Mouse (Mus musculus) megakaryocyte, embryonic 14.5 days (primary cell): ENCODE measurements at regions not wholly inside any gene's neighbourhood (a gene's known extent, or its start where the extent isn't known, plus 50 kb on each side); places are given as distances from the start of the nearest gene placed in this dataset.

Experiments
- H3K27me3 ChIP-seq: replicated peaks from 2 replicates; pipeline ENCODE3; 2012; ENCODE audit warnings: inconsistent platforms
- H3K36me3 ChIP-seq: replicated peaks from 2 replicates; pipeline ENCODE3; 2012; ENCODE audit warnings: low read length, inconsistent platforms, mixed read lengths
- H3K4me1 ChIP-seq: 2 replicates; pipeline ENCODE4 v1.6.1; 2012; ENCODE audit warnings: inconsistent platforms
- H3K4me3 ChIP-seq: replicated peaks from 2 replicates; pipeline ENCODE3; 2012; ENCODE audit warnings: moderate library complexity, mild to moderate bottlenecking, inconsistent platforms
- H3K9me3 ChIP-seq: 2 replicates; pipeline ENCODE4 v1.6.1; 2012; ENCODE audit warnings: inconsistent platforms
- FLI1 ChIP-seq: IDR thresholded peaks from 2 replicates; pipeline ENCODE4 v1.6.1; 2012; ENCODE audit warnings: low read length, inconsistent platforms, mixed read lengths
- GATA1 ChIP-seq: IDR thresholded peaks from 3 replicates; pipeline ENCODE4 v1.6.1; 2012; ENCODE audit warnings: mixed read lengths, low read length, inconsistent platforms, borderline replicate concordance

DNA sequence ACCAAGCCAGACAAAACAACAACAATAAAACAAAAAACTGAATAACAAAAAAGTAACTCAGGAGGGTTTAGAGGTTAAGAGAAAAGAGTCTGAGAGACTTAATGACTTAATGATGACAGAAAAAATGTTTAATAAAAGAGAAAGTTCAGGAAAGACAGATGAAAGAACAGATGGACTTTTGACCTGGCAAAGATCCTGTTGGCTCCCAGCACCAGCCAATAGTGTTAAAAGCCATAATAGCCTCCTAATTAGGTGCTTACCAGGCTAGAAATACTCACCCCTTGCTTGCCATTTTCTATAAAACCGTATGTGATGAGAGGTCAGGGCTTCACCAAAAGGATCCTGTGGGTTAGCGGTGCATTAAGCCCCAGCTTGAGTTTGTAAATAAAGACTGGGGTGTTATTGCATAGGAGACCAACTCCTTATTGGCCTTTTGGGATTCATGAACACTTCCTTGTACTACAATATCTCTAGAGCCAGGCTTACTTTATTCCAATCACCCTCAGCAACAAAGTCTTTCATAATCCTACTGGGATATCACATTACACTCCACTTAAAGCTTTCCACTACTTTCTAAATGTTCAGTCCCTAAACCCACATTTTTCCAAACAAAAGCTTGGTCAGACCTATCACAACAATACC, 282.1 kb upstream of the Rasa1 start:
- no peaks in the 10 kb centered on the region for H3K36me3 ChIP-seq
- no peaks in the 10 kb centered on the region for H3K27me3 ChIP-seq

DNA sequence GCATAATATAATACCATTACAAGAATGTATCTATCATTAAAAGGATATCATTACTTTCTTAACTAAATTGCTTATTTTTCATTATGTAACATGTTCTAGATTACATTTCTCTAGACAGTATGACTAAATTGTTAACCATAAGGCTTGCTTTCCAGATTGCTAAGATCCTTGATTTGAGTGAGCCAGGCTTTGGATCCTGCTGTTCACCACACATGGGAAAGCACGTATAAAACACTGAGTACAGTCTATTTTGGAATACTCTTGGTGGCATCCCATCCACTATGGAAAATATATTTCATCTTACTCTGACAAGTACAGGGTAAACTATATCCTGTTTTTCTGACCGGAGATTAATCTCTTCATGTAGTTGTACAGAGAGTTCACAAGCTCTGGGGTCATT, 268.9 kb upstream of the Rasa1 start:
- TF ChIP-seq GATA1, result no peak
- TF ChIP-seq FLI1, result no peak
- H3K9me3 ChIP-seq, result no peaks in the 10 kb centered on the region
- peaks cover 4% of the 10 kb centered on the region; the same call in 1 of the 2 replicates for H3K4me1 ChIP-seq
- no peaks in the 10 kb centered on the region for H3K27me3 ChIP-seq
- no peaks in the 10 kb centered on the region for H3K36me3 ChIP-seq
- H3K4me3 ChIP-seq, result no peak overlapping the region

More for the DNA sequence above, 282.1 kb upstream of the Rasa1 start:
- Histone ChIP-seq H3K9me3 (no peaks in the 10 kb centered on the region), H3K4me1 (no peaks in the 10 kb centered on the region), H3K4me3 (no peak overlapping the region)
- no peak for TF ChIP-seq GATA1
- no peak for TF ChIP-seq FLI1

DNA sequence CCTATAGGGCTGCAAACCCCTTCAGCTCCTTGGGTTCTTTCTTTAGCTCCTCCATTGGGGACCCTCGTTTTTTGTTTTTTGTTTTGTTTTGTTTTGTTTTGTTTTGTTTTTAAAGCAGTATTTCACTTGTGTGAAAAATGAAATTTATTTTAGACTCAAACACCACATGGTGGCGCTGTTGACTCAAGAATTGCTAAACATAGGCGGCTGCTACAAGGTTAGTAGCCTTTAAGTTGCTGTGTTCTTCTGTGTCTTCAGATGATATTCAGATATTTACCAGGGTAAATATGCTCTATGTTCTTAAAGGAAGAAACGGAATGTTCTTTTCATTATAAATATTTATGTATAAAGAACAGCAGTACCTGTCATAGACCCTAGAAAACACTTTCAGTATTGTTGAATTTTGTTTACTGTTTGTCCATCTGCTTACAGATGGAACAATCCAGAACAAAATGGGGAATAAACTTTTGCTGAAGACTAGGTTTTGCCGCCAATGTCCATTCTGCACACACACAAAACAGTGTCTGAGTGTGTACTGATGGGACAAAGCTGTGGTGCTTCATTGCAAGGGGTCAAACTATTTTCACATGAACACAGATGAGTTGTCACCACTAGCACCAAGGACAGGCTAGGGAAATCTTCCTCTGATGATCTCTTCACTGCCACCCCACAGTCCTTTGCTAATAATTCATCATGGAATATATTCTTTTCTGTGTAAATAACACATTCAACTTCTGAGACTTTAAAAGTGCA, 267.3 kb upstream of the Rasa1 start:
- Histone ChIP-seq H3K36me3 (no peaks in the 10 kb centered on the region), H3K4me1 (peaks cover 4% of the 10 kb centered on the region; the same call in 1 of the 2 replicates), H3K9me3 (no peaks in the 10 kb centered on the region), H3K27me3 (no peaks in the 10 kb centered on the region), H3K4me3 (peak overlapping the region; percentile 8)
- TF ChIP-seq FLI1, result no peak
- TF ChIP-seq GATA1, result no peak

DNA sequence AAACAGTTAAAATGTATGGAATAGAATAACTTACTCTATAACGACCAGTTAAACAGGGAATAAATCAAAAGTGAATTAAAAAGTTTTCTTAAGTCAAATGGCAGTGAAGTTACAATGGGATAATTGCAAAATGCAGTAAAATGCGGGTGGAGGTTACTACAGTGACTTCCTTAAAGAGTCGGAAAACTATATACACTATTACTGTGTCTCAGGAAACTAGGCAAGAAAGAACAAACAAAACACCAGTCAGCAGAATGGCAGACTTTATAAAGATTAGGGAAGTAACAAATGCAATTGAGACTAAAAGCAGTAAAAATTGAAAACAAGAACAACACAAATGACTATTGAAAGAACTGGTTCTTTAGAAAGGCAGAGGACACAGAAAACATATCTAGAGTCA, 264.1 kb upstream of the Rasa1 start:
- no peaks in the 10 kb centered on the region for H3K27me3 ChIP-seq
- TF ChIP-seq GATA1 (no peak), FLI1 (no peak)

DNA sequence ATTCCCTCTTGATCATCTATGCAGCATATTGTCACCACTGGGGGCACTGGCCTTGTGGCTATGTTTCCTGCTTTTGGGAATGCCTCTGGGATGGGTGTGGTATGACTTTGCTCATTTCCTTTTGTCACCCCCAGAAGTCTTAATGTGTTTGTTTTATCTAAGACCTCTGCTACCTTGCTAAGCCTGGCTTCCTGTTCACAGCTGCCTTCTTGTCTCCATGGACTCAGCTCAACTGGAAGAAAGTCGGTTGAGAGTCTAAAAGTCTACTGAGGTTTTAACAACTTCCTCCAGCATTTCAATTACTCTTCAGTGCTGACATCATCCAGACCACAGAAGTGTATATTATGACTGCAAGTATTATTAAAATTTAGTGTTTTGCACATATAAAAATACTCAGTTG, 220.7 kb upstream of the Rasa1 start:
- Histone ChIP-seq H3K4me1 (peaks cover 58% of the 10 kb centered on the region), H3K27me3 (no peaks in the 10 kb centered on the region), H3K36me3 (peaks cover 6% of the 10 kb centered on the region), H3K4me3 (peak overlapping the region; percentile 38), H3K9me3 (no peaks in the 10 kb centered on the region)
- TF ChIP-seq GATA1 (no peak), FLI1 (no peak)

More for the DNA sequence above, 264.1 kb upstream of the Rasa1 start:
- Histone ChIP-seq H3K9me3 (no peaks in the 10 kb centered on the region), H3K4me3 (no peak overlapping the region), H3K36me3 (peaks cover 3% of the 10 kb centered on the region), H3K4me1 (peaks cover 4% of the 10 kb centered on the region; the same call in 1 of the 2 replicates)

DNA sequence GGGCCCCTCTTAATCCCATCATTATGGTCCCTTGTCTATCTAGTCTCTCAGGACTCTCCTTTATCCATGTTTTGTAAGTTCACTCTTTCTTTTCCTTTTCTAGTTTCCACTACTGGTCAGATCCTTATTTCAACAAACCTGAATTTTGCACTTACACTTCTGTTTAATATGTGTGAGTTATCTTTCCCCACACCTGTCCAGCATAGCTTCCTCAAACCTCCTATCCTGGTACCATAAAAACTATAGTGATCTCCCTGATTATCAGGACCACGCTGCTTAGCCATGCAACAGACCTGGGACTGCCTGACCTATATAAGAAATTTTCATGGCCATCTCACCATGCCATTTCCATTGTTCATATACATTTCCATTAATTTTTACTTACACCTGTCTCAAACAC, 219.6 kb upstream of the Rasa1 start:
- Histone ChIP-seq H3K4me1 (peaks cover 68% of the 10 kb centered on the region), H3K36me3 (peaks cover 6% of the 10 kb centered on the region), H3K9me3 (no peaks in the 10 kb centered on the region), H3K4me3 (peak overlapping the region; percentile 86), H3K27me3 (no peaks in the 10 kb centered on the region)
- no peak for TF ChIP-seq GATA1
- no peak for TF ChIP-seq FLI1

DNA sequence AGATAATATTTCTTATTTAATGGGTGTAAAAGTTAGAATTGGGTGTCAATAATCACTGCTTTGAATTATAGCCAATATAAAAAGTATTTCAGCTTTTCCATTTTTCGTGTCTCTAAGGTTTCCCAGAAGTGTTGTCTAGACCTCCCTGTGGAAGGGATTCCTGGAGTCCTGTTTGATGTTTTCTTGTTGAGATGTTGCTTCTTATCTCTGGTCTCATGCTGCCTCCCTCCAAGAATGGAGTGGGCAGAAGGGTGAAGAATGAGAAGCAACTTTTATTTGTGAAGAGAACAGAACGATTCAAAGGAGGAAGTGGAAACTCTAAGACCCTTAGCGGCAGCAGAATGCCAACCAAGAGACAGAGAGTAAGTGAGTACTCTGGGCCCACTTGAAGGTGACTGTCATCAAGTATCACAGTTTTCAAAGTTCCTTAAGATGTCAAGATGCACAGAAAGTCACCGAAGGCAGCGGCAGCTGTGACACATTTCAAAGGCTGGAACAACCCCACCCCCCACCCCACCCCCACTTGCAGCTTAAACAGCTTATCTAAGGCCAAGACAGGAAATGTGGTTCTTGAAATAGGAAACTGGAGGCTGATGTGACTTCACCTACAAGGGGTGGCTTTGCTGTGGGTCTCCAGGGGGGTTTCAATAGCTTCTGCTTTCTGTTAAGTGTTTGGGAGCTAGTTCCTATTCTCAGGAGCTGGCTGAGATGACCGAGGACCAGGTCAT, 218.6 kb upstream of the Rasa1 start:
- TF ChIP-seq GATA1 (no peak; the same call in 2 of the 3 replicates), FLI1 (no peak)
- Histone ChIP-seq H3K4me1 (peaks cover 78% of the 10 kb centered on the region), H3K9me3 (no peaks in the 10 kb centered on the region), H3K27me3 (no peaks in the 10 kb centered on the region), H3K36me3 (peaks cover 6% of the 10 kb centered on the region), H3K4me3 (peak overlapping the region; percentile 86)

DNA sequence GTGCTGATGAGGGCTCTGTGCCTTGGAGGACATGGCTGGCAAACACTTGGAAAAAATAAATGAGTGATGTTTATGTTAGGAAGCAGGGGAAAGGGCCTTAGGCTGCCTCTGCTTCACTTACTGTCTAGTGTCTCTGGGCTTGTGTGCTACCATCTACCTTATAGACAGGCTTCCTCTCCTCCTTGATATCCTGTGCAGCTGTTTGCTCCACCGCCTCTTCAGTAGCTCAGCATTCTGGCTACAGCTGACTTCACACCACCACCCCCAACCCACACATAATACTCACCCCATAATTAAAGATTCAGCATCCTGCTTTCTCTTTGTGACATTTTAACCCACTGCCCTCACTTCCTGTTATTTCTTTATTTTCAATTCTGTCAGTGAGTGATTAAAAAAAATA, 217.9 kb upstream of the Rasa1 start:
- H3K4me1 ChIP-seq, result peaks cover 82% of the 10 kb centered on the region
- H3K9me3 ChIP-seq, result no peaks in the 10 kb centered on the region
- no peaks in the 10 kb centered on the region for H3K27me3 ChIP-seq
- H3K36me3 ChIP-seq, result peaks cover 4% of the 10 kb centered on the region
- TF ChIP-seq GATA1, result no peak
- TF ChIP-seq FLI1, result no peak
- peak overlapping the region; percentile 80 for H3K4me3 ChIP-seq

DNA sequence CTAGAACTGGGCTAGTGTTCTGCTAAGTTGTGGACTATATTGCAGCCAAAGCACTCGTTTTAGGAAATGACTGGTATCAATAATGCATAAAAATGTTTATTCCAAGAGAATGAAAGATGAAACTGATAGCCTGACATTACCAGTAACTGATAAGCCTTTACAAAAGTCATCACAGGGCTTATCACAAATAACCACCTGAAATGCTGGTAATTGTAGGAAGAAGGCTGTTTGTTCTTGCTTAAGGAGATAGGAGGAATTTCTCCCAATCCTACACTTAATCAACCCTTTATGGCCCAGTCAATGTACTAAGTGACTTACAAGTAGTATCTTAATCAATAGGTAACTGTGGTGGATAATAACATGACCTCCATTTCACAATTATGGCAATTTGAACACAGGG, 217.1 kb upstream of the Rasa1 start:
- TF ChIP-seq FLI1 (no peak), GATA1 (no peak)
- no peak overlapping the region for H3K4me3 ChIP-seq
- no peaks in the 10 kb centered on the region for H3K9me3 ChIP-seq
- peaks cover 4% of the 10 kb centered on the region for H3K36me3 ChIP-seq
- no peaks in the 10 kb centered on the region for H3K27me3 ChIP-seq
- peaks cover 85% of the 10 kb centered on the region for H3K4me1 ChIP-seq
